Mouse (Mus musculus) heart, embryonic 10.5 days (tissue): ENCODE results near the gene Ift80. TPM values are rescaled to one million over a fixed set of nuclear protein-coding genes. Genes with fewer than 3 reads are reported as not detected.
"Not testable (repeated sequence)": the region's sequence is repeated elsewhere in the genome, so short reads cannot be mapped to it uniquely, and the experiment has no call there.

Experiments used
- DNase-seq: peaks from one replicate; pipeline ENCODE4 v3.0.0-alpha.2; 2017; ENCODE audit warnings: low spot score
- H3K27ac ChIP-seq: fragments of 300-500 bp; sonication (generic); 2 replicates; pipeline ENCODE4 v1.5.1; 2016; ENCODE audit warnings: mild to moderate bottlenecking
- H3K27me3 ChIP-seq: fragments of 300-500 bp; sonication (generic); 2 replicates; pipeline ENCODE4 v1.6.1; 2016; ENCODE audit warnings: mild to moderate bottlenecking; ENCODE audit not compliant: poor library complexity, insufficient read depth, severe bottlenecking
- H3K36me3 ChIP-seq: fragments of 300-500 bp; sonication (generic); 2 replicates; pipeline ENCODE4 v1.6.1; 2016; ENCODE audit warnings: mild to moderate bottlenecking, moderate library complexity
- H3K4me1 ChIP-seq: fragments of 300-500 bp; sonication (generic); 2 replicates; pipeline ENCODE4 v1.6.1; 2016; ENCODE audit warnings: mild to moderate bottlenecking
- H3K4me3 ChIP-seq: fragments of 300-500 bp; sonication (generic); 2 replicates; pipeline ENCODE4 v1.5.1; 2016; ENCODE audit warnings: mild to moderate bottlenecking, moderate library complexity
- H3K9me3 ChIP-seq: fragments of 300-500 bp; sonication (generic); 2 replicates; pipeline ENCODE4 v1.6.1; 2016; ENCODE audit warnings: mild to moderate bottlenecking, moderate library complexity
- WGBS: fragments of 180-500 bp; shearing (Covaris S2); methylation state at CpG from one replicate; pipeline ENCODE4 v1.1.7; 2016; 5-methylcytosine and 5-hydroxymethylcytosine counted together
- polyA plus RNA-seq: library from polyadenylated mRNA; unstranded; fragments of >200 nt; fragmentation: Nextera tagmentation; extraction: Ambion mirVana; gene quantifications from 2 replicates; pipeline ENCODE4 v1.2.1, GENCODE M21; 2016

The Ift80 gene
- polyA plus RNA-seq, 1 experiment from 2014 or later, result 9.6 TPM

- no peak overlapping the region for H3K4me3 ChIP-seq
- no peaks in the 10 kb centered on the region for H3K27me3 ChIP-seq
- H3K9me3 ChIP-seq, result no peaks in the 10 kb centered on the region
- H3K4me1 ChIP-seq, result peaks cover 21% of the 10 kb centered on the region
- H3K36me3 ChIP-seq, result 0 out of 2 replicates have a peak, but pooled peaks cover 2% of the 10 kb centered on the region
- WGBS, result 56% methylated on average over 9 of the region's 9 CpGs
- peak overlapping the region; percentile 59; the same call in 1 of the 2 replicates for H3K27ac ChIP-seq
- no peak for DNase-seq
Measured at GRCm38 (mm10) chr3:68975533-68976490, 28.6 kb downstream of the Ift80 start.

- no peak overlapping the region for H3K27ac ChIP-seq
- peaks cover 21% of the 10 kb centered on the region for H3K4me1 ChIP-seq
- H3K9me3 ChIP-seq, result no peaks in the 10 kb centered on the region
- H3K36me3 ChIP-seq, result 0 out of 2 replicates have a peak, but pooled peaks cover 2% of the 10 kb centered on the region
- no peak overlapping the region for H3K4me3 ChIP-seq
- DNase-seq, result no peak
- no peaks in the 10 kb centered on the region for H3K27me3 ChIP-seq
- 74% methylated on average over 8 of the region's 8 CpGs for WGBS
Measured at GRCm38 (mm10) chr3:68974639-68975532, 29.5 kb downstream of the Ift80 start.

- Histone ChIP-seq H3K4me3 (no peak overlapping the region), H3K27me3 (no peaks in the 10 kb centered on the region), H3K9me3 (no peaks in the 10 kb centered on the region), H3K36me3 (0 out of 2 replicates have a peak, but pooled peaks cover 2% of the 10 kb centered on the region), H3K4me1 (peaks cover 21% of the 10 kb centered on the region), H3K27ac (no peak overlapping the region)
- DNase-seq, result no peak
- 49% methylated on average over 1 of the region's 1 CpGs for WGBS
Measured at GRCm38 (mm10) chr3:68973574-68973973, 30.8 kb downstream of the Ift80 start.

- H3K36me3 ChIP-seq, result peaks cover 22% of the 10 kb centered on the region
- no peaks in the 10 kb centered on the region for H3K27me3 ChIP-seq
- no peak overlapping the region for H3K4me3 ChIP-seq
- H3K9me3 ChIP-seq, result no peaks in the 10 kb centered on the region
- 90% methylated on average over 3 of the region's 3 CpGs for WGBS
- DNase-seq, result no peak
- H3K4me1 ChIP-seq, result peaks cover 6% of the 10 kb centered on the region
- no peak overlapping the region for H3K27ac ChIP-seq
Measured at GRCm38 (mm10) chr3:68969091-68969590, 35.2 kb downstream of the Ift80 start.

- Histone ChIP-seq H3K36me3 (peaks cover 29% of the 10 kb centered on the region), H3K27me3 (no peaks in the 10 kb centered on the region), H3K4me1 (peaks cover 6% of the 10 kb centered on the region), H3K9me3 (no peaks in the 10 kb centered on the region), H3K4me3 (no peak overlapping the region), H3K27ac (no peak overlapping the region; the same call in 1 of the 2 replicates)
- 15% methylated on average over 6 of the region's 6 CpGs for WGBS
- no peak for DNase-seq
Measured at GRCm38 (mm10) chr3:68967404-68967803, 37.0 kb downstream of the Ift80 start.

GRCm38 (mm10) chr3:68966527-68967285 is 37.7 kb downstream of the Ift80 start:
- 88% methylated on average over 6 of the region's 6 CpGs for WGBS
- peaks cover 6% of the 10 kb centered on the region for H3K4me1 ChIP-seq
- peaks cover 33% of the 10 kb centered on the region for H3K36me3 ChIP-seq
- no peaks in the 10 kb centered on the region for H3K9me3 ChIP-seq
- no peaks in the 10 kb centered on the region for H3K27me3 ChIP-seq
- no peak overlapping the region for H3K27ac ChIP-seq
- no peak for DNase-seq
- no peak overlapping the region for H3K4me3 ChIP-seq

- Histone ChIP-seq H3K27ac (no peak overlapping the region), H3K4me1 (peaks cover 6% of the 10 kb centered on the region), H3K27me3 (no peaks in the 10 kb centered on the region), H3K36me3 (peaks cover 38% of the 10 kb centered on the region), H3K9me3 (no peaks in the 10 kb centered on the region), H3K4me3 (no peak overlapping the region)
- no peak for DNase-seq
Measured at GRCm38 (mm10) chr3:68964682-68965081, 39.7 kb downstream of the Ift80 start.

GRCm38 (mm10) chr3:68957413-68957812 is 47.0 kb downstream of the Ift80 start:
- 89% methylated on average over 3 of the region's 3 CpGs for WGBS
- no peaks in the 10 kb centered on the region for H3K27me3 ChIP-seq
- no peak overlapping the region for H3K27ac ChIP-seq
- H3K4me3 ChIP-seq, result no peak overlapping the region
- H3K4me1 ChIP-seq, result no peaks in the 10 kb centered on the region
- 0 out of 2 replicates have a peak, but pooled peaks cover 8% of the 10 kb centered on the region for H3K36me3 ChIP-seq
- no peak for DNase-seq
- no peaks in the 10 kb centered on the region for H3K9me3 ChIP-seq

- no peak for DNase-seq
- Histone ChIP-seq H3K36me3 (0 out of 2 replicates have a peak, but pooled peaks cover 4% of the 10 kb centered on the region), H3K9me3 (no peaks in the 10 kb centered on the region), H3K27me3 (no peaks in the 10 kb centered on the region), H3K4me3 (no peak overlapping the region), H3K4me1 (no peaks in the 10 kb centered on the region), H3K27ac (no peak overlapping the region)
- WGBS, result 55% methylated on average over 4 of the region's 4 CpGs
Measured at GRCm38 (mm10) chr3:68956454-68956853, 47.9 kb downstream of the Ift80 start.

- H3K4me3 ChIP-seq, result no peak overlapping the region
- H3K27me3 ChIP-seq, result no peaks in the 10 kb centered on the region
- 59% methylated on average over 6 of the region's 6 CpGs for WGBS
- no peaks in the 10 kb centered on the region for H3K9me3 ChIP-seq
- H3K4me1 ChIP-seq, result no peaks in the 10 kb centered on the region
- H3K27ac ChIP-seq, result no peak overlapping the region
- no peaks in the 10 kb centered on the region for H3K36me3 ChIP-seq
- DNase-seq, result no peak
Measured at GRCm38 (mm10) chr3:68954487-68954886, 49.9 kb downstream of the Ift80 start.

- Histone ChIP-seq H3K9me3 (no peaks in the 10 kb centered on the region), H3K27me3 (no peaks in the 10 kb centered on the region), H3K4me3 (no peak overlapping the region), H3K4me1 (no peaks in the 10 kb centered on the region), H3K36me3 (no peaks in the 10 kb centered on the region), H3K27ac (no peak overlapping the region)
- 90% methylated on average over 5 of the region's 5 CpGs for WGBS
- DNase-seq, result no peak
Measured at GRCm38 (mm10) chr3:68952707-68953106, 51.7 kb downstream of the Ift80 start.

GRCm38 (mm10) chr3:68951971-68952370 is 52.4 kb downstream of the Ift80 start:
- not testable (repeated sequence) for H3K27ac ChIP-seq, H3K4me3 ChIP-seq, H3K27me3 ChIP-seq, H3K4me1 ChIP-seq, H3K9me3 ChIP-seq, DNase-seq, H3K36me3 ChIP-seq
- 85% methylated on average over 11 of the region's 11 CpGs for WGBS
